Mouse (Mus musculus): Measurements from ENCODE around the gene Spcs2. TPM values are rescaled to one million over a fixed set of nuclear protein-coding genes. Genes with fewer than 3 reads are reported as not detected.

Gene Spcs2
- polyA plus RNA-seq, 1 experiment from 2014 or later: 367 TPM

DNA sequence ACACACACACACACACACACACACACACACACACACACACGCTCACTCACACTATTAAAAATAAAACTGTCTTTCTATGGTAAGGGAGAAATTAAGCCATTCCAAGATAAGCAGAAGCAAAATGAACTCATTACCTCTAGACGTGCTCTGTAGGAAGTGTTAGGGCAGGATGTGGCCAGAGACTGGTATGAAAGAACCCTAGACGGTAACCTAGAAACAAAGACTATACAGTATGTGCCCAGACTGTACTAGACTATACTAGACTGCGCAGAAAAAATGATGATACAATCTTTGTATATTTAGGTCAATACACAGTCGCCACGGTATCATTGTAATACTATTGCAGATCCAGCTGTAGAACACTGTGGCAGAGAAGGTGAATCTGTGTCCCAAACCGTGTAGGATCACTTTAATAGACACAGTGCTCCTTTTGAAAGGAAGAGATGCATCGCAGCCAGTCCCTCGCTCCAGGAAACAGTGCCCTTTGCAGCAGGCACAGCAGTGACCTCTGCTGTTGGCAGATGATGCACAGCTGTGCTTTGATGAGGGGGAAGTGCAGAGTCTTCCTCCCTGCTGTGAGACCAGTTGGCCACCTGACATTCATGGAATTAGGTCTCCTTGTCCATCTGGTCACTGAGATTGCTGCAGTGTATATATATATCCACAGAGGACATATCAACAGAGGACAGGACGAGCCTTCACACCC, 26.1 kb upstream of the Spcs2 start:
- H3K27ac ChIP-seq: no peak overlapping the region
- H3K4me1 ChIP-seq: peaks cover 27% of the 10 kb centered on the region
- H3K4me3 ChIP-seq: no peak overlapping the region
- H3K9me3 ChIP-seq: no peaks in the 10 kb centered on the region
- 53% methylated on average over 10 of the region's 10 CpGs for WGBS
- no peak for DNase-seq (ENCODE audit: extremely low spot score, low spot score)
- no peaks in the 10 kb centered on the region for H3K36me3 ChIP-seq (replicated peaks)
- no peaks in the 10 kb centered on the region for H3K27me3 ChIP-seq (ENCODE audit: poor library complexity, severe bottlenecking)

DNA sequence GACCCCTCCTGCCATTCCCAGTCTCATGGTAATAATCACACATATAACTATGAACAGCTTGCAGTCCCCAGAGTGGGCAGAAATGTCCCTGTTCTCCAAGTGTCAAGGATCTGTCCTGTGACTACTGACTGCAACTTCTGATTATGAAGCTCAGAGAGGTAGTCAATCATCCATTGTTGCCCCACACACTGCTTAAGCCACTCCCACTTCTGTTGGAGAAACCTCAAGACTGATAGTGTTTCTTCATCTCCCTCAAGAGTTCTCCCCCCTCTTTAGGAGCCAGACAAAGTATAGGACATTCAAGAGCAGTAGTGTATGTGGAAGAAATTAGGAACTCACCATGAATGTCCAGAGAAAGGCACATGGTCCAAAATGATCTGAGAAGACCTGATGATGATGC, 24.5 kb upstream of the Spcs2 start:
- H3K9me3 ChIP-seq: no peaks in the 10 kb centered on the region
- no peaks in the 10 kb centered on the region for H3K36me3 ChIP-seq (replicated peaks)

GRCm38 (mm10) chr7:99887230-99887735, 24.0 kb upstream of the Spcs2 start:
- no peak overlapping the region for H3K4me3 ChIP-seq
- 89% methylated on average over 2 of the region's 2 CpGs for WGBS

More for the DNA sequence above, 24.5 kb upstream of the Spcs2 start:
- peaks cover 27% of the 10 kb centered on the region for H3K4me1 ChIP-seq
- no peak overlapping the region for H3K27ac ChIP-seq
- no peaks in the 10 kb centered on the region for H3K27me3 ChIP-seq (ENCODE audit: poor library complexity, severe bottlenecking)
- no peak overlapping the region for H3K4me3 ChIP-seq
- DNase-seq (ENCODE audit: extremely low spot score, low spot score): no peak

GRCm38 (mm10) chr7:99878254-99878653, 15.0 kb upstream of the Spcs2 start:
- no peaks in the 10 kb centered on the region for H3K9me3 ChIP-seq
- H3K4me3 ChIP-seq: no peak overlapping the region
- H3K27ac ChIP-seq: no peak overlapping the region
- DNase-seq (ENCODE audit: extremely low spot score, low spot score): no peak
- H3K27me3 ChIP-seq (ENCODE audit: poor library complexity, severe bottlenecking): no peaks in the 10 kb centered on the region; the same call in 1 of the 2 replicates
- WGBS: 85% methylated on average over 2 of the region's 2 CpGs
- 0 out of 2 replicates have a peak, but pooled peaks cover 5% of the 10 kb centered on the region for H3K4me1 ChIP-seq
- no peaks in the 10 kb centered on the region for H3K36me3 ChIP-seq (replicated peaks)

More at GRCm38 (mm10) chr7:99887230-99887735, 24.0 kb upstream of the Spcs2 start:
- DNase-seq (ENCODE audit: extremely low spot score, low spot score): no peak
- no peaks in the 10 kb centered on the region for H3K9me3 ChIP-seq
- H3K36me3 ChIP-seq (replicated peaks): no peaks in the 10 kb centered on the region
- H3K27ac ChIP-seq: no peak overlapping the region
- H3K27me3 ChIP-seq (ENCODE audit: poor library complexity, severe bottlenecking): no peaks in the 10 kb centered on the region
- H3K4me1 ChIP-seq: peaks cover 27% of the 10 kb centered on the region

- Histone ChIP-seq H3K27me3 (ENCODE audit: poor library complexity, severe bottlenecking) (no peaks in the 10 kb centered on the region; the same call in 1 of the 2 replicates), H3K4me1 (0 out of 2 replicates have a peak, but pooled peaks cover 5% of the 10 kb centered on the region), H3K4me3 (no peak overlapping the region), H3K27ac (no peak overlapping the region), H3K36me3 (replicated peaks) (no peaks in the 10 kb centered on the region), H3K9me3 (no peaks in the 10 kb centered on the region)
- WGBS: 2% methylated on average over 3 of the region's 3 CpGs
- peak; percentile 81 for DNase-seq (ENCODE audit: extremely low spot score, low spot score)
Measured at GRCm38 (mm10) chr7:99876345-99876744, 13.1 kb upstream of the Spcs2 start.

DNA sequence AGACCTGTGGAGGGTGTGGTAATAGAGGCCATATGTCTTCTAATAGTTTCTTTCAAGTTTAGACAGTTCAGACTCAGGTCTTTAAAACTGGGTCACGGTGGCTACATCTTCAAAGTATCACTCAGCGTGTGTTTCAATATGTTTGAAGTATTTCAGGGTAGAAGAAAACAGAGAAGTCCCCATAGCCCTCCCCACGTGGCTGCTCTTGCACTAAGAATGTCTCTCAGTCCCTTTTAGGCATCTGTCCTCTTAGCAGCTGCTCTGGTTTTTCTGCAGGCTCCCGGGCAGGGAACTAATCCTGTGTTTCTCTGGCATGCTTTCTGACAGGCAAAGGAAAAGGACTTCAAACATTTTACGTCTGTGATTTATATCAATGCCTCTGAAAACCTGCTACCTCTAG, 12.6 kb upstream of the Spcs2 start:
- Histone ChIP-seq H3K27ac (no peak overlapping the region), H3K36me3 (replicated peaks) (no peaks in the 10 kb centered on the region), H3K4me3 (no peak overlapping the region), H3K9me3 (no peaks in the 10 kb centered on the region), H3K27me3 (ENCODE audit: poor library complexity, severe bottlenecking) (no peaks in the 10 kb centered on the region; the same call in 1 of the 2 replicates), H3K4me1 (0 out of 2 replicates have a peak, but pooled peaks cover 5% of the 10 kb centered on the region)
- DNase-seq (ENCODE audit: extremely low spot score, low spot score): no peak
- 47% methylated on average over 5 of the region's 5 CpGs for WGBS

DNA sequence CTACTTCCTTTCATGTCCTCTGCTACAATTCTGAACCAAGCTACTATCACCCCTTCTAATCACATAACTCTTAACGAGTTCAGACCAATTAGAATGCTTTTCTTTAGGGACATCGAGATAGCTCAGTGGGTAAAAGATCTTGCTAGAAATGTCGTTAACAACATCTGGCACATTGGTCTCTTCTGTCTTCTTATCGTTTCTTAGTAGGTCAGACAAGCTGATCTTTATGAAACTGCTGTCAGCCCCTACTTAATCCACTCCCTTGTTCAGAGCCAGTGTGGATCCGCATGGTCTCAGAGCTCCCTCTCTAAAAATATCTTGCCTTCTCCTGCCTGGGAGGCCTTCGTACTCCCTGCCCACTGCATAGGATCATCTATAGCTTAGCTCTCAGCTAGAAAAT, 10.7 kb upstream of the Spcs2 start:
- WGBS: 66% methylated on average over 6 of the region's 6 CpGs
- Histone ChIP-seq H3K4me1 (0 out of 2 replicates have a peak, but pooled peaks cover 5% of the 10 kb centered on the region), H3K4me3 (no peak overlapping the region), H3K27ac (no peak overlapping the region), H3K27me3 (ENCODE audit: poor library complexity, severe bottlenecking) (no peaks in the 10 kb centered on the region; the same call in 1 of the 2 replicates), H3K9me3 (no peaks in the 10 kb centered on the region), H3K36me3 (replicated peaks) (no peaks in the 10 kb centered on the region)
- no peak for DNase-seq (ENCODE audit: extremely low spot score, low spot score)

DNA sequence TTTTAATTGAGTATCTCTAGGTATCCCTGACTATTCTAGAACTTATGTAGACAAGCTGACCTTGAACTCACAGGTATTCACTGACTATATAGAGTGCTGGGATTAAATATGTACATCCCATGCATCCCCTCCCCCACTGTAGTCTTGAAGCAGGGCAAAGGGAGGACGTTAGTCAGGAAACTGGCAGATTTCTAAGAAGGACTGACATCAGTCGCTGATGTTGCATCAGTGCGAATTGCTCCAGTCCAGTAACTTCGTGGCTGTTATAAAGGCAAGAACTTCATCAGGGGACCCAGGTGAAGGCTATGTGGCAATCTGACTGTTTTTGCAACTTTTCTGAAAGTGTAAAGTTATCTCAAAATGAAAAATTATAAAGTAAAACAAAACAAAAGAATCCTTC, 6.0 kb upstream of the Spcs2 start:
- no peak overlapping the region for H3K4me3 ChIP-seq
- H3K27me3 ChIP-seq (ENCODE audit: poor library complexity, severe bottlenecking): no peaks in the 10 kb centered on the region
- H3K9me3 ChIP-seq: no peaks in the 10 kb centered on the region
- no peak overlapping the region for H3K27ac ChIP-seq
- peaks cover 24% of the 10 kb centered on the region for H3K4me1 ChIP-seq
- DNase-seq (ENCODE audit: extremely low spot score, low spot score): no peak
- 70% methylated on average over 4 of the region's 4 CpGs for WGBS
- H3K36me3 ChIP-seq (replicated peaks): no peaks in the 10 kb centered on the region

GRCm38 (mm10) chr7:99865219-99865618, 2.0 kb upstream of the Spcs2 start:
- Histone ChIP-seq H3K9me3 (no peaks in the 10 kb centered on the region), H3K4me1 (peaks cover 34% of the 10 kb centered on the region), H3K27ac (peak overlapping the region; percentile 81), H3K4me3 (no peak overlapping the region), H3K27me3 (ENCODE audit: poor library complexity, severe bottlenecking) (no peaks in the 10 kb centered on the region), H3K36me3 (replicated peaks) (no peaks in the 10 kb centered on the region)
- WGBS: 46% methylated on average over 3 of the region's 3 CpGs
- DNase-seq (ENCODE audit: extremely low spot score, low spot score): no peak

GRCm38 (mm10) chr7:99864241-99865028, 1.2 kb upstream of the Spcs2 start:
- Histone ChIP-seq H3K27ac (peak overlapping the region; percentile 81), H3K9me3 (no peaks in the 10 kb centered on the region), H3K4me1 (peaks cover 34% of the 10 kb centered on the region), H3K27me3 (ENCODE audit: poor library complexity, severe bottlenecking) (no peaks in the 10 kb centered on the region), H3K36me3 (replicated peaks) (no peaks in the 10 kb centered on the region), H3K4me3 (no peak overlapping the region)
- peak; percentile 63 for DNase-seq (ENCODE audit: extremely low spot score, low spot score)
- 47% methylated on average over 11 of the region's 11 CpGs for WGBS

DNA sequence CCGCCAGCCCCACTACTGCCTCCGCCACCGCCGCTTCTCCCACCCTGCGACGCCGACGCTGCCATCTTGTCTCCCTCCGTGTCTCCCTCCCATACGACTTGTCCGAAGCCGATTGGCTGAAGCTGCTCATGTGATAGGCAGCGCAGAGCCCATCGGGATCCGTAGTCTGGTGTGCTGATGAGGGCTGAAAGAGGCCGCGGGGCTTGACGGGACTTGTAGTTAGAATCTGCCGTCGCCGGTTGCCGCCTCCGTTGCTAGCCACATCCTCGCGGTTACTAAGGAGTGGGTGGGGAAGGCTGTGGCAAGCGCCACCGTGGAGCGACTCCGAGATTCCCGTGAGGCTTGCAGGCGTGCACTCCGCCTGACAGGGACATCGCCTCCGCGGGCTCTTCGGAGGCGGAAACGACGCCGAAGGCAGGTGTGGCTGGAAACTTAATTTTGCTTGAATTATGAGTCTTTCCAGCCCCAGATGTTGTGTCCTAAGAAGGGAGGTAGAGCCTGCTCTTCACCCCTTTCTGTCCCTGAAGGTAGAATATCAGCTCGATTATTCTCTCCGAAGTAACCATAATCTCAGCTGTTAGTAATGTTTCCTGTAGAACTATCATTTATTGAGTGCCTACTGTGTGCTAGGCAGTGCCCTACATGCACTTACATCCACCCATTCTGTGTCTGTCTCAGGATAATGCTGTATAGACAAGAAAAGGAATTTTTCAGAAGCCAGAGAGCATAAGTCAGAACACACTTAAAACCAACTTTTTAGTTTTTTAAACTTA, 4.3 kb downstream of the Spcs2 start, which contains the start of gene Xrra1:
Xrra1 (plus strand) TSS at position 304 of the 773 bp plus-strand sequence.
- peak within 1 kb of the TSS; percentile 95 for H3K27ac ChIP-seq
- peak; percentile 99 for DNase-seq (ENCODE audit: extremely low spot score, low spot score)
- under 1% methylated on average over 42 of the region's 42 CpGs for WGBS
- H3K4me1 ChIP-seq: peaks cover 37% of the 10 kb centered on the region
- no peaks in the 10 kb centered on the region for H3K27me3 ChIP-seq (ENCODE audit: poor library complexity, severe bottlenecking)
- H3K36me3 ChIP-seq (replicated peaks): peaks cover 30% of the 10 kb centered on the region
- no peaks in the 10 kb centered on the region for H3K9me3 ChIP-seq
- peak within 1 kb of the TSS; percentile 81 for H3K4me3 ChIP-seq

DNA sequence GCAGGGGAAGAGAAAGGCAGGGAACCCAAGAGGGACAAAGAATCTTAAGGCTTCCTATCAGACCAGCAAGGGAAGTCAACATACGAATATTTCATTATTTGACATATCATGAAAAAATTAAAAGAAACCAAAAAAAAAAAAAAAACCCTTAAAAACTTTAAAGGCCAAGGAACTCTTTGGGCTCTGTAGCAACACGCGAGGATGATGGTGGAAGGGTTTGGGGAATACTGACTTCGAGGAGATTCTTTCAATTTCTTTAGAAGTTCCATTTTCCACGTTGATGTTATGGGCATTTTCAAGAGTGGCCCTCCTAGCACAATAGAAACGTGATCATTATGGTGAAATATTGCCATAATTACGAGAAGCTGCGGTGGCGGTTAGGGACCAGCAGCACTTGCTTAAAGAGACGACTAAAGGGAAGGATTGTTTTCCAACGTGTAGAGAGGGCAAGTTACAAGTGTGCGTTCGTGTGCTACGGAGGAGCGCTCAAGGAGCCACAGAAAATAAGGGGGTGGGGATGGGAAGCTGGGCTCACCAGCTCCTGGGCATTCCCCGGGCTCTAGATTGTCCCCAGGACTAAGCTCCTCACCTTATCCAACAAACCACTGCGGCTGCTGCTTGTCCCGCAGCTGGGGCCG, 5.0 kb downstream of the Spcs2 start:
- DNase-seq (ENCODE audit: extremely low spot score, low spot score): no peak
- H3K27me3 ChIP-seq (ENCODE audit: poor library complexity, severe bottlenecking): no peaks in the 10 kb centered on the region
- peaks cover 37% of the 10 kb centered on the region for H3K36me3 ChIP-seq (replicated peaks)
- 2% methylated on average over 19 of the region's 19 CpGs for WGBS
- H3K4me3 ChIP-seq: peak overlapping the region; percentile 81
- H3K4me1 ChIP-seq: peaks cover 30% of the 10 kb centered on the region
- H3K27ac ChIP-seq: peak overlapping the region; percentile 95
- H3K9me3 ChIP-seq: no peaks in the 10 kb centered on the region

Measured in forebrain, embryonic 10.5 days (tissue).